Mouse (Mus musculus) embryonic fibroblast, embryonic 13.5 days (primary cell): ENCODE data around the gene Fam3b.

Source experiments
- CTCF ChIP-seq: IDR thresholded peaks from 2 replicates; pipeline ENCODE4 v1.5.1; 2011; ENCODE audit warnings: mild to moderate bottlenecking, control low read depth, low read length, moderate library complexity, borderline replicate concordance; ENCODE audit not compliant: insufficient read depth
- POLR2A ChIP-seq: IDR thresholded peaks from 2 replicates; pipeline ENCODE4 v1.6.1; 2011; ENCODE audit warnings: low read depth, mild to moderate bottlenecking, control low read depth, low read length, moderate library complexity

- TF ChIP-seq CTCF (no peak), POLR2A (no peak)
Observed at GRCm38 (mm10) chr16:97423627-97424026, 91.0 kb downstream of the Fam3b start.
